Mouse (Mus musculus) lung, postnatal 4 days (tissue): Measurements from ENCODE around the gene Aldh6a1.

Experiments
- DNase-seq, 2 experiments: peaks; one replicate each; pipeline ENCODE4 v3.0.0; 2021

Aldh6a1 gene

DNA sequence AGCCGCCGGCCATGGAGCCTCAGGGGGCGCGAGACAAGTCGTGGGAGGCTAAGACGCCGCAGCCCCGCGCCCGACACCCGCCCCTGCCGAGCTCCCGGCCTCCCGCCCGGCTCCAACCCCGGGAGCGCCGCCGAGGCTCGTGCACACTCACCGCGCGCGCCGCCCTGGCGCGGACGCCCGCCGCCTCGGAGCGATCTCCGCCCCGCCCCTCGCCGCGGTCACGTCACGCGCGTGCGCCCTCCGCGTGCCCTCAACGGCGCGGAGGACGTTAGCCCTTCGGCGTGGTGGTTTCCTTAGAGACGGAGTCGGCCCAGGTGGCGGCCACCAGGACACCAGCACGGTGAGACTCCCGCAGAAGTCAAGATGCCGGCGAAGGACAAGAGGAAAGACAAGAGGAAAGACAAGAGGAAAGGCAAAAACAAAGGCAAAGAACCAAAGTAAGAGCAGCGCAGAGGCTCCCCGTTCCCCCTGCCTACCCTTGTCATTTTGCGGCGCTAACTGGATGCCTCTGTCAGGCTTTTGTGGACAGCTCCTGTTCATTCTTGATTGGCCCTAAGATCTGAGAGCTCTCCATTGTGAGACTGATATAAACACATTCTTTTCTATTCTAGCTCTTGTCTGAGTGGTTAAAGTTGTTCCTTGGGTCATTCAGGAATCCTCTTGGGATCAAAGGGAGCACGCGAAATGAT lies 41.8 kb downstream of the Aldh6a1 start, which contains the start of the genes Entpd5 and Bbof1:
TSS of gene Entpd5 (minus strand) at position 211 of the 689 bp plus-strand sequence.
TSS of gene Bbof1 (plus strand) at position 253 of the 689 bp plus-strand sequence.
- DNase-seq, result peak; percentile 92

DNA sequence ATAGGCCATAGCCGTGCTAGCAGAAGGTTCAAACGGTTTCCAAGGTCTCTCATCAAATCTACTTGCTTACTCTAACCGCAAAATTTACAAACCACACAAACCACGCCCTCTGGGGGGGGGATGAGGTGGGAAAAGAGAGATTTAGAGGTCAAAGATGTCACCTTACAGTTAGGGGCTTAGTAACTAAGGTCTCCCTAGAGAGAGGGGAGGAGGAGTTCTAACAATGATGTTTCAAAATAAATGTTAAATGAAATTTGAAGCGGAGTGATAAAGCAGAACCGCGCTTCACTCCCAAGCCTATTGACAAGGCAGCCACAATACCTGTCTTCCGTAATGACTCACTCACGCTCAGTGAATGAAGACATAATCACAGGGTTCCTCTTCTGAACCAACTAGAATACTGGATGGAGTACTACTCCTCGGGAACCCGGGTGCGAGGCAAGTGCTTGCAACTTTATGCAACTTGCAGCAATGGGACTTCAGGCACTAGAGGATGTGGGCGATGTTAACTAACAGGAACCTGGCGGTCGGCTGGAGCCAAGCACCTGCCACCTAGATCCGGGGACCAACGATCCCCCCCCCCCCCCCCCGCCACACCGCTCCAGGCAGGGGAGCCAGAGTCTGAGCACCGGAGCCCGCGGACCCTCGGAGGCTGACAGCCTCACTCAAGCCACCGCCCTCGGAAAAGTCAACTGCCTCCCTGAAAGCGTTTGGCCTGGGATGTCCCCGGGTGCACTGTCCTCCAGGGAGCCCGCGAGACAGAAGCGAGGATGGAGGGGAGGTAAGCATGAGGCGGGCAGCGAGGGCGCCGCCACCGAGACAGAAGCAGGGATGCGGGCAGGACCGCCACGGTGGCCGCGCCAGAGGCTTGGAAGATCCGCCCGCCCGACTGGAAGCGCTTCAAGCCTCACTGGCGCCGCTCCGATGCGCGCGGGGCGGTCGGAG lies 42.7 kb downstream of the Aldh6a1 start:
- DNase-seq, result peak in 1 of 2 experiments; percentile 25

DNA sequence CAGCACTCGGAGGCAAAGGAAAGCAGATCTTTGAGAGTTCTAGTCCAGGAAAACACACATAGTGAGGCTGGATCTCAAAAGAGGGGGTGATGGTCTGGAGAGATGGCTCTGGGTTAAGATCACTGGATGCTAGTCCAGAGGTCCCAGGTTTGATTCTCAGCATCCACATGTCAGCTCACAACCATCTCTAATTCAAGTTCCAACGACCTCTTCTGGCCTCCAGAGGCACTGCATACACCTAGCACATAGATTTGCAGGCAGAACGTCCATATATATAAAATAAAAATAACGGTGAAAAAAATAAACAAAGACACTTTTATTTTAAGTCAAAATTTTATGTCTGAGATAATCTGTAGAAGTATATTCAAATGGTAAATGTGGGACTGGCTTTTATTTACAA lies 43.5 kb downstream of the Aldh6a1 start:
- no peak for DNase-seq

DNA sequence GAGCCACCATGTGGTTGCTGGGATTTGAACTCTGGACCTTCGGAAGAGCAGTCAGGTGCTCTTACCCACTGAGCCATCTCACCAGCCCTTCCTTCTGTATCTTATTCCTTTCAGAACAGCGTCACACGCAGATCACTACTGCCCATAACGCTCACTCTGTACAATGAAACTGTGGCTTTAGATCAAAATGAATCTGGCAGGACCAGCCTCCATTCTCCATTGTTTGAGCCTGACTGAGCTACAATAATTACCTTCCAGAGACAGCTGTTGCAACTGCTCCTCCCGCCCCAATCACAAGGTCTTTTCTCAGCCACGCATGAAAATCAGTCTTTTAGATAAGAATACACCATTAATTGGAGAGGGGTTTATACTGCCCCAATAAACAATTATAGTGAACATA lies 46.3 kb downstream of the Aldh6a1 start:
- DNase-seq, result no peak

DNA sequence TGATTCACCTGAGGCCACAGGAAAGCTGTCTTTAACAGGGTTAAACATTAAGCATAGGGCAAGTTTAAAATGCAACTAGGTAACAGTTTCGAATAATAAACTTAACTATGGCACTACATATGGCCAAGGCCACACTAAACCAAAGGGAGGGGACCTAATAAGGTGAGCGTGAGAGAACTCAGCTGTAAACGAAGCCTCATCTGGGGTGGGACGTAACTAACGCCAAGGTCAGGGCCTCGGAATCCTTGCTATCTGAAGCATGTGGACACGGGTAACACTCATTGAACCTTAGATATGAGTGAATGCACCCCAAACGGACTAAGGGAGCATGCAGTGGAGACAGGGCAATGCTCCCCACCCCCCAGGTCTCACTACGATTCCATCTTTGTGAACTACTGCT lies 47.9 kb downstream of the Aldh6a1 start:
- DNase-seq, result no peak

DNA sequence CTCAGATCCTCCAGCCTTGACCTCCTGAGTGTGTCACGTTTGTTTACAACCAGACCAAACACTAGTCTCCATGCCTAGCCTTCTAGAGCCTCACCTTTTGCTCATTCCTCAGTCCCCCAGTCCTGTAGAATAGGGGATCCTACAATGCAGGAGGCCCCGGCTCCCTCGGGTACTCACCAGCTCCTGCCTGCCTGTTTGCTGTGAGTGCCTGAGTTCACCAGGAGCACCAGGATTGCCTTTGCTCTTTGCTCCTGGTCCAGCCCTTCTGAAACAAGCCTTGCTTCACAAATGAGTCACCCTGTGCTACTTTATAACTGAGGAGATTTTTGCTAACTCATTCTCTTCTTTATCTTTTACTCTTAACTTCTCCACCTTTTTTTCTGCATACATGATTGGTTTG lies 50.2 kb downstream of the Aldh6a1 start:
- no peak for DNase-seq

DNA sequence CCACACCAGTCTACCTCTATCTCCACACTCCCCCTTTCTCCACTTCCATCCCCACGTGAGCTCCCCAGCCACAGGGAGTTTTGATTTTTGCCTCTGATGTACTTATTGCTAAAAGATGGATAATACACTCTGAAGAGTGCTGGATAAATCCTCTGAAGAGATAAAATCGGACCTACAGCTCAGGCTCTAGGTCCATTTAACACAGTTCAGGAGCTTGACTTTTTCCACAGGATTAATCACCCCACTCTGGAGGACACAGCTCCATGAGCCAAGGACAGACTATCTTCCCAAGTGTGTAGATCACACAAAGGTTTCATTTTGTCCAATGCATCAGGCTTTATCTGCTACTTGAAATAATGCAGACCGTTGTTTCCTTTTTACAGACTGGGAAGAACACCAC lies 50.7 kb downstream of the Aldh6a1 start:
- no peak for DNase-seq

DNA sequence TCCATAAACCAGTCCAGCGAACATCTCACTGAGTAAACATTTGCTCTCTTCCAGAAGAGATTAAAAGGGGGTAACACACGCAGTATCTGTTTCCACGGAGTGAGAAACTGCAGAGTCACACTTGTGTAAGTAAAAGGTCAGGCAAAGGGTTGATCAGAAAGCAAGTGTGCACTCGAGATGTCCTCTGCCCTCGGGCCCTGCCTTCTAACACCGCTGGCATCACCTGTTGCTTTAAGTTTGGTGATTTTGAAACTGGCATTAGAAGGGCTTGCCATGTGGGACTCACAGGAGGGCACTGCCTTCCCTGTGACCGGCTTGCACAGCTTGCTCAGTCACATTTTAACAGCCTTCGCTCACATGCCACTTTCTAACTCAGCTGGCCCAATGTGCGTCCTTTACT lies 51.1 kb downstream of the Aldh6a1 start:
- no peak for DNase-seq

DNA sequence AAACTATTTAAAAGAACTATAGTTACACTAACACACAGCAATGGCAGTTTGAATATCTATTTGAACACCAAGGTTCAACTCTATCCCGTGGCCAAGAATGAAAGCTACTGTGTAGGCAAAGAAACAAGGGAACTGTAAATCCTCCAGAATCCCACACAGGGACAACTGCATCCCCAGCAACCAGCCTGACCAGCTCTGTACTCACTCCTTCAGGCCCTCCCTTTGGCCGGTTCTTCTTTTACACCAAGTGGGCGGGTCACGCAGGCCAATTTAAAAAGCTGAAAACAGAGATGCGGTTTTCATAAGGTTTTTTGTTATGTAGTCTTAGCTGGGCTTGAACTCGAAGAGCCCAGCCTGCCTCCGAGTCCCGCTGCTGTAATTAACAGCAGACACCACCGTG lies 51.7 kb downstream of the Aldh6a1 start:
- DNase-seq, result no peak

DNA sequence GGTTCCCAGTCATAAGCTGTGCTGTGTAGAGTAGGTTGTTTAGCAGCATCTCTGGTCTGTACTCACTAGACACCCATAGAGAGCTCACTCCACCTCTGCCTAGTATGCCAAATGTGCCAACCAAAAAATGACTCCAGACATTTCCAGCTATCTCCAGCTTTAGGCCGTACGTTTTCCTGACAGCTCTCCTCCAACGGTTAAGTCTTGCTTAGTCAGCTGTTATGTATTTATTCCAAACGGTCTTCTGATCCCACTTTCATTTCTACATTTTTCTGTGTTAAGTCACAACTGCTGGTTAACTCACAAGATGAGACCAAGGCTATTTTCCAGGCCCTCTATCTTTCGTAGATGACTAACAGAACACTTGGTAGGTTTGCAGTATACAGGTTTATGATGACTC lies 52.2 kb downstream of the Aldh6a1 start:
- DNase-seq, result no peak

DNA sequence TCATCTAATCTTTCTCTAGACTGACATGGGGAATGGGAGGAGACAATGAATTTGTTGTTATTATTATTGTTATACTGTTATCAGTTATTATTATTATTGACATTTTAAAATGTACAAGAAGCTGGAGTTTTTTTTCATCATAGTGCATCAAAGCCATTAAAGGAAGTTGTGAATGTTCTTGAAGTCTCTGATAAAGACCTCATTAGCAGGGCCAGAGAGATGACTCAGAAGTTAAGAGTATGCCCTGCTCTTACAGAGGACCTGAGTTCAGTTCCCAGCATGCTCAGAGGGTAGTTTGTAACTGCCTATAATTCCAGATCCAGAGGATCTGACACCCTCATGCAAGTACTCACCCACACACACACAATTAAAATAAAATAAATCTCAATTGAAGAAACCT lies 53.1 kb downstream of the Aldh6a1 start:
- no peak for DNase-seq

DNA sequence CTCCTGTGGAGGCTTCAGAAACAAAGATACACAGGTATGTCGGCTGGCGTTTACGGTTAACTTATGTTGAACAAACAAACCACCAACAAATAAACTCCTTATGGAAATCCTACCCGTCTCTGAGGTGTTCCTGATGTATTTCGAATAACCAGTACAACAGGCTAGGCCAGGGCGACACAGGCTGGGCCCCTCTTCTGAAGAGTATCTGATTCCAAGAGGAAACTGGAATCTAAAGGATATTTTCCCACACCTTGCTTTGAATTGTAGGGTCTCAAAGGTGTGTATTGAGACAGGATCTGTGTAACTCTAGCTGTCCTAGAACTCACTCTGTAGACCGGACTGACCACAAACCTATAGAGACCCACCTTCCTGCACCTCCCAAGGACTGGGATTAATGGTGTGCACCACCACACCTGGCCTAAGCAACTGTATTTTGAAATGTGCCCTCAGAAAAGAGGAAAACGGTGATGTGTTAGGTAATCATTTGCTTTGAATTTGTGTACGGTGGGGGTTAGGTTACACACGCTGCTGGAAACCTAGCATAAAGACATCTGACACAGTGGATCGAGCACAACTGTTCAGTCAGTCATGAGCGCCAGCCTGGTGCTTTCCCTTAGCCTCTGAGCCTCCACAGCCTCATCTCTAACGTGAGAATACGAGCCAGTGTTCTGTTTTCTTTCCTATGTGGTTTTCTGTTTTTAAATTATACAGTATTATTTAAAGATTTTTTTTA lies 53.7 kb downstream of the Aldh6a1 start:
- DNase-seq, result no peak

DNA sequence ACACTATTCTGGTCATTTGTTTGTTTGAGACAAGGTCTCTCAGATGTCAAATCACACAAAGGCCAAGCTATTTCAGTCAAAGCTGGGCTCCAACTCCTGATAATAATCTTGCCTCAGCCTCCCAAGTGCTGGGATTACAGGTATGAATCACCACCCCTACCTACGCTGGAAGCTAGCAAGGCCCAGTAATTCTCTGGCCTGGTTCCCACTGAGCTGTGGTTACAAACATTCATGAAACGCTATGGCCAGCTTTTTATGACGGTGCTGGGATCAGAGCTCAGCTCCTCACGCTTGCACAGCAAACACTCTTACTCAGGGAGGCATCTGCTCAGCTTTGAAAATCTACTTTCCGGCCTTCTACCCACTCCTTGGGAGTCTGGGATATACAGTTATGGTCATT lies 57.0 kb downstream of the Aldh6a1 start:
- no peak for DNase-seq

DNA sequence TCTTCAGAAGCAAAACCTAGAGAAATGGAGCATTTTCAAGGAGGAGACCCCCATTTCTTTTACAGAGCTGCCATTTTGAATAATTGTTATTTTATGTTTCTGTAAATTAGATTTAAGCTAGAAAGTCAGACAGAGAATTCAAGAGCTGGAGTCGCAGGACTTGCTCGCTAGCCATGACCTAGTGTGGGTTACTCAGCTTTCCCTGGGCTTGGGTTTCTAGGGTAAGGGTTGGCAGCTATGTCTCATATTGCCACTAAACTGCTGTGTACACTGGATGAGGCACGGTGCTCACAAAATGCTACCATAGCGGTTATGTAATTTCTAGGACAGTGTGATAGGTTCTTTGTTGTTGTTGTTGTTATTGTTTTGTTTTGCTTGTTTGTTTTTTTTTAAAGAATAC lies 58.1 kb downstream of the Aldh6a1 start:
- DNase-seq, result no peak

DNA sequence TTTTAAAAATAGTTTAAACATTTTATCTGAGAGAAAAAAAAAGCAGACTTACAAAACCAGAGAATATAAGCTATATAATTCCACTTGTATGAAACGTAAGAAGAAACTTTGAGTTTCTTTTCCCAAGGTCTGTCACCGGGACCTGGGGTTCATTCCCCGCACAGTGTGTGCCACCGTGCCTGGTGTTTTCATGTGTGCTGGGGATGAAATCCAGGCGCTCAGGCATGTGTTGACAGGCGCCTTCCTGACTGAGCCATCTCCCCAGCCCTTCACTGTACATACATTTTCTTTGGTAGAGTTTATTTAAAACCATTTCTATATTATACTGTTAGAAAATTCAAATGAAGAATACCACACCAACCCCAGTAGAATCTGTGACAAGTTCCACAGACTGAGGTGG lies 60.5 kb downstream of the Aldh6a1 start:
- no peak for DNase-seq

DNA sequence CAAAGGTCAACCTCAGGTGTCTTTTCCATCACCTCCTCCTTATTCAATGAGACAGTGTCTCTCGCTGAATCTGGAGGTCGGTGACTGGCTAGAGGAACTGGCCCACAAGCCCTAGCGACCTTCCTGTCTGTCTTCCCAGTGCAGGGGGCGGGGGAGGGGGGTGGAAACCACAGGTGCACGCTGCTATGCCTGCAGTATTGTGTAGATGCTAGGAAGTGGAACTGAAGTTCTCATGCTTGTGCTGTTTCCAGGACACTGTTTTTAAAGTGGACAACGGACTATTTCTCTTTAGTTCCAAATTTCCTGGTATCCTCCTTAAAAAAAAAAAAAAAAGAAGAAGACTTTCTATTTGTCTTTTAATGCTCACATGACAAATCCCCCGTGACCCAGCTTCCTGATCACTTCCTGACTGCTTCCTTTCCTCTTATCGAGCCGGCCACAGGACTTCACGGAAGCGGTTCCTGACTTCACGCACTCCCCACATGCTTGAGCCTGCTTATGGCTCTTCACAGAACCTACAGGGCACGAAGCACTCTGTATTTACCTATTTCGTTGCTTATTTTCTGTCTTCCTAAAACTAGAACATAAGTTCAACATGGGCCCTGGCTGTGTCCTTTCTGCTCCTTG lies 61.9 kb downstream of the Aldh6a1 start:
- DNase-seq, result no peak

DNA sequence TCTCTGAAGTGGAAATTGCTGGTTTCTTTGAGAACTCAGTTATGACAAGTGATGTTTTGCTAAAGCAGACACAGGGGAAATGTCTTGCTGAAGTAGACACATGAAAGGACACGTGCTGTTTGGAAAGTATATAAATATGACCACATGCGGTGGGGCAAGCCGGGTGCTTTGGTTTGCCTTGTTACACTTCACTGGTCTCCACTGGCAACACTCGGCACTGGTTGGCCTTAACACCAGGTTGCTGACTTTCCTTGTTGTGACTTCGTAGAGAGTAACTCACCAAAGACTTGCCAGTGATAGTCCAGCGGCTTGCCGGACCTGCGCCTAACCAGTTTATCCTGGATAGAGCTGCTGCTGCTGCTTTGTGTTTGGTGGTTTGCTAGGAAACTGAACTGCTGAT lies 62.7 kb downstream of the Aldh6a1 start:
- no peak for DNase-seq

DNA sequence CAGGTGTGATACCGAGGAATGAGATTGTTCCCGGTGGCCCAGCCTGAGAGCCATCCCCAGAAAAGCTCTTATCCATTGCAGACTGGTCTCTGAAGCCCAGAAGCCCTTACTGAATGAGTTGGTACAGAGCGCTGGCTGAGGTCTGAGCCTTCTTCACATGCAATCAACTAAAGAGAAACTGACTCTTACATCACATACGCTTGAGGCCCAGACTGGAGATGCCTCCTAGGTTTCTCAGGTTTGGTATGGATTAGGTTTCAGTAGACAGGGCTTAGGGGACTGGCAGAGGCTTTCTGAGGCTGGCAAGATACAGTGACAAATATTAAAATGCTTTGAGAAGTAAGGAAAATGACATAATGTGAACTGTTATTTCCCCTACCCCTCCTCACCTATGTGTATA lies 65.4 kb downstream of the Aldh6a1 start:
- no peak for DNase-seq

DNA sequence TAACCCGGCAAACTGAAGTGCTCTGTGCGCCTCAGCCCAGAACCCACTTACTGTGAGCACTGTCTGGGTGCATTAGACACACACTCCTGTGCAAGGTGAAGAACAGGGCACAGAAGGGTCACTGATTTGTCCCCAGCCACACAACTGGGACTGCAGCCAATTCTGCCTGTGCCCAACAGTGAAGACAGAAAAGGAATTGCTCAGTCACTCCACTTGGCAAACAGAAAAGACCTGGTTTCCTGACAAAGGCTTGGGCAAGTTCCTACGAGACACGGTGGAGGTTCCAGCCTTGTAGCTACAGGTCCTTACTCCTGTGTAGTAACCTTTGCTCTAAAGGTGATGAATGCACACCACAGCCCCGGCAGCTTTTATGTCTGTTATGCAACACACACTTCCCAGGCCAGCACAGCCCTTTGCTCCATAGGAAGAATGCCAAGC lies 66.1 kb downstream of the Aldh6a1 start:
- DNase-seq, result peak; percentile 54 to 73

DNA sequence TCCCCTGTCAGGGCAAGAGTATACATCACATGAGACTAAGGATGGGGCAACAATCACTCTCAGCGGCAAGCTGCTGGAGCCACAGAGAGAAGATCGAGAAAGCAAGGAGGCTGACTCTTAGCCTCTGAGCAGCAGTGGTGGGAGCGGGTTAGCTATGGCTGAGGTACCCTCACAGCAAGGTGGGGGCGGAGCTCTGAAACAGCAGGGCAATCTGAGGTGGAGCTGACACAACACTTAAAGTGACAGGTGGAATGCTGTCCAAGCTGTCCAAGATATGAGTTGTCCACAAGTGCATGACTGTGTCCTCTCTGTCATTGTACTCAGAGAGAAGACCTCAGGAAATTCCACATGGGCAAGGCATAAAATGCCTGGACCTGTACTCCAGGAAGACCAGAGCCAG lies 68.4 kb downstream of the Aldh6a1 start:
- DNase-seq, result no peak
